Mouse (Mus musculus) heart, embryonic 10.5 days (tissue): ENCODE measurements around the gene Grsf1. TPM values are rescaled to one million over a fixed set of nuclear protein-coding genes. Genes with fewer than 3 reads are reported as not detected.

Experiments
- DNase-seq: peaks from one replicate; pipeline ENCODE4 v3.0.0-alpha.2; 2017; ENCODE audit warnings: low spot score
- H3K27ac ChIP-seq: fragments of 300-500 bp; sonication (generic); 2 replicates; pipeline ENCODE4 v1.5.1; 2016; ENCODE audit warnings: mild to moderate bottlenecking
- H3K27me3 ChIP-seq: fragments of 300-500 bp; sonication (generic); 2 replicates; pipeline ENCODE4 v1.6.1; 2016; ENCODE audit warnings: mild to moderate bottlenecking; ENCODE audit not compliant: poor library complexity, insufficient read depth, severe bottlenecking
- H3K36me3 ChIP-seq: fragments of 300-500 bp; sonication (generic); 2 replicates; pipeline ENCODE4 v1.6.1; 2016; ENCODE audit warnings: mild to moderate bottlenecking, moderate library complexity
- H3K4me1 ChIP-seq: fragments of 300-500 bp; sonication (generic); 2 replicates; pipeline ENCODE4 v1.6.1; 2016; ENCODE audit warnings: mild to moderate bottlenecking
- H3K4me3 ChIP-seq: fragments of 300-500 bp; sonication (generic); 2 replicates; pipeline ENCODE4 v1.5.1; 2016; ENCODE audit warnings: mild to moderate bottlenecking, moderate library complexity
- H3K9me3 ChIP-seq: fragments of 300-500 bp; sonication (generic); 2 replicates; pipeline ENCODE4 v1.6.1; 2016; ENCODE audit warnings: mild to moderate bottlenecking, moderate library complexity
- WGBS: fragments of 180-500 bp; shearing (Covaris S2); methylation state at CpG from one replicate; pipeline ENCODE4 v1.1.7; 2016; 5-methylcytosine and 5-hydroxymethylcytosine counted together
- polyA plus RNA-seq: library from polyadenylated mRNA; unstranded; fragments of >200 nt; fragmentation: Nextera tagmentation; extraction: Ambion mirVana; gene quantifications from 2 replicates; pipeline ENCODE4 v1.2.1, GENCODE M21; 2016

Gene Grsf1
- polyA plus RNA-seq = 71.0 and 71.1 TPM in 2 replicates

DNA sequence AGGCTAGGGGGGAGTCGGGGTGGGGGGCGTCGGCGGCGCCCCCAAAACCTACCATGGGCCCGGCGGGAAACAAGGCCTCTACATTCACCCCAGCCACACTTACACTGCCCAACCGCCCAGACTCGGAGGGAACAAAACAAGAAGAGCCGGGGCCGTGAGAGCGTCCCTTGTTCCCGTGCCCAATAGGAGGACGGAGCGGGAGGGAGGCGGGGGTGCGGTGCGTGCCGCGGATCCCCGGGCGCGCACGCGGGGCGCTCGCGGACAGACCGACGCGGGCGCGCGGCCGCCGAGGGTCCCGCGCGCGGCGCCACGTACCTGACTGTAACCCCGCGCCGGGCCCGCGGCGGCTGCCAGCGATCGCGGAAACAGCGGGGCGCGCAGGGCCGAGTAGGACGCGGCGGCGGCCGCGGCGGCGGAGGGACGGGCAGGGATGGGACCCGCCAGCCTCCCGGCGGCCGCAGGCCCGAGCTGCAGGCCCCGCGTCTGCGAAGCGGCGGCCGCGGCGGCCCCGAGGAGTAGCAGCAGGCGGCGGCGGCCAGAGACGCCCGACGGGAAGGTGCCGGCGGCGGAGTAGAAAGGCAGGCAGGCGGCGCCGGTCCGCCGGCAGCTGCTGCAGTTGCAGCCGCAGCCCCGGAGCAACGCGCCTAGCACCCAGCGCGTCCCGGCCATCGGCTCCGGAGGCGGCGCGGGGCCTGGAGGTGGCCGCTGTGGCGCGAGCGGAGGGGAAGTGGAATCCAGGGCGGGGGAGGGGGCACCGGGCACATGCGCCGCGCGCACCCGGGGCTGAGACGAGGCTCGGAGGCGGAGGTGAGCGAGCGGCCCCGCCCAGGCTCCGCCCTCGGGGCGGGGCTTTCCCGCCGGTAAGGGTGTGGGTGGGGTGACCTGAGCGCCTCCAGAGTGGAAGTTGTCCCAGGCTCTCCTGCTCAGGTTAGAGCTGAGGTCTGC, at the start of gene Grsf1:
Gene Grsf1, minus strand, starts transcription at position 729 of the 945 bp plus-strand sequence.
- DNase-seq = peak; percentile 95
- peak within 1 kb of the TSS; percentile 94 for H3K4me3 ChIP-seq
- no peaks in the 10 kb centered on the region for H3K9me3 ChIP-seq
- H3K4me1 ChIP-seq = peaks cover 19% of the 10 kb centered on the region; the same call in 1 of the 2 replicates
- peaks cover 27% of the 10 kb centered on the region for H3K36me3 ChIP-seq
- no peaks in the 10 kb centered on the region for H3K27me3 ChIP-seq
- under 1% methylated on average over 113 of the region's 127 CpGs for whole genome bisulfite sequencing
- H3K27ac ChIP-seq = peak within 1 kb of the TSS; percentile 99

DNA sequence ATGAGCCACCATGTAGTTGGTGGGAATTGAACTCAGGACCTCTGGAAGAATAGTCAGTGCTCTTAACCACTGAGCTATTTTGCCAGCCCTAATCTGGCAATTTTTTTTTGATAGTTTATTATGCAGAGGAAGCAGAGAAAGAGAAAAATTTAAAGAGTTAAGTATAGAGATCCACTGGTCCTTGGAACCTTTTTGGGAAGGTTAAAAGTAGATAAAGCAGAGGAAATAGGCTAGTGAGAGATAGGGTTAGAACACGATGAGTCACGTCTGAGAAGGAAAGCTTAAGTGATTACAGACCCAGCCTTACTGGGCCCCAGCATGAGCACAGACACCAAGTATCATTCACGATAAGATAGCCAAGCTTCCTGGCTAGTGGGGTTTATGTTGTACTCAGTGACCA, 48.1 kb upstream of the Grsf1 start:
- H3K4me3 ChIP-seq = no peak overlapping the region; the same call in 1 of the 2 replicates
- no peaks in the 10 kb centered on the region for H3K9me3 ChIP-seq

DNA sequence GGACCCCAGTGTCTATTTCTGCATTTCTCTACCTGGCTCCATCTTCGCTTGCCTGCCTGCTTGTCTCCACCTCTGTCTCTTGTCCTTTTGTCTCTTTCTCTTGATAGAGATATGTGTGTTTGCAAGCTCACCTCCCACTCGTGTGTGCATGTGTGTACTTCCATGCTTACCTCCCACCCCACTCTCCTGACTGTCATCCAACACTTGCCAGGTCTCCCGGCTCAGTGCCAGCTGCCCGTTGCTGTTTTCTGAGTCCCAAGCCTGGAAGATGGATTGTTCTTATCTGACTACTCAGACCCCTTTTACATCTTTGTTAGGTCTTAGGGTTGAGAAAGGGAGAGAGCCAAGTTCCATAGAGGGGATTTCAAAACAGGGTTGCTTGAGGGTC, 46.2 kb upstream of the Grsf1 start:
- Histone ChIP-seq H3K27ac (peak overlapping the region; percentile 97), H3K36me3 (peaks cover 6% of the 10 kb centered on the region; the same call in 1 of the 2 replicates), H3K4me1 (peaks cover 33% of the 10 kb centered on the region), H3K9me3 (no peaks in the 10 kb centered on the region), H3K27me3 (no peaks in the 10 kb centered on the region), H3K4me3 (peak overlapping the region; percentile 95)
- DNase-seq = no peak
- WGBS = 6% methylated on average over 4 of the region's 4 CpGs

More for the DNA sequence above, 48.1 kb upstream of the Grsf1 start:
- WGBS = 5% methylated on average over 3 of the region's 3 CpGs
- Histone ChIP-seq H3K27me3 (no peaks in the 10 kb centered on the region), H3K4me1 (peaks cover 33% of the 10 kb centered on the region), H3K27ac (peak overlapping the region; percentile 38; the same call in 1 of the 2 replicates), H3K36me3 (peaks cover 6% of the 10 kb centered on the region; the same call in 1 of the 2 replicates)
- peak; percentile 83 for DNase-seq

DNA sequence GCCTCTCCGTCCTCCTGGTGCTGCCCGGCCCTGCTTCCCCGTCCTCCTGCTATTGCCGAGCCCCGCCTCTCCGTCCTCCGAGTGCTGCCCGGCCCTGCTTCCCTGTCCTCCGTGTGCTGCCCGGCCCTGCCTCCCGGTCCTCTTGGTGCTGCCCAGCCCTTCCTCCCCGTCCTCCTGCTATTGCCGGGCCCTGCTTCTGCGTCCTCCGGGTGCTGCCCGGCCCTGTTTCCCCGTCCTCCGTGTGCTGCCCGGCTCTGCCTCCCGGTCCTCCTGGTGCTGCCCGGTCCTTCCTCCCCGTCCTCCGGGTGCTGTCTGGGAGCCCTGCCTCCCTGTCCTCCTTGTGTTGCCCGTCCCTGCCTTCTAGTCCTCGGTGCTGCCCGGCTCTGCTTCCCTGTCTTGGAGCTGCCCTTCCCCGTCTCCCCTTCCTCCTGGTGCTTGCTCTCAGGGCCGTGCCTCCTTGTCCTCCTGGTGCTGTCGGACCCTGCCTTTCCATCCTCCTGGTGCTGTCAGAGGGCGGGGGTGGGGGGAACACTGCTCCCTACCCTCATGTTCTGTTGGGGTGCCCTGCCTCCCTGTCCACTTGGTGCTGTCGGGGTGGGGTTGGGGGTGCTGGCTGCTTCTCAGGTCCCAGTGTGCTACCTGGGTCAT, 45.7 kb upstream of the Grsf1 start:
- Histone ChIP-seq H3K4me1 (peaks cover 33% of the 10 kb centered on the region), H3K36me3 (peaks cover 6% of the 10 kb centered on the region; the same call in 1 of the 2 replicates), H3K27me3 (no peaks in the 10 kb centered on the region), H3K4me3 (peak overlapping the region; percentile 95), H3K27ac (peak overlapping the region; percentile 97), H3K9me3 (no peaks in the 10 kb centered on the region)
- peak; percentile 79 for DNase-seq
- WGBS = under 1% methylated on average over 31 of the region's 31 CpGs

DNA sequence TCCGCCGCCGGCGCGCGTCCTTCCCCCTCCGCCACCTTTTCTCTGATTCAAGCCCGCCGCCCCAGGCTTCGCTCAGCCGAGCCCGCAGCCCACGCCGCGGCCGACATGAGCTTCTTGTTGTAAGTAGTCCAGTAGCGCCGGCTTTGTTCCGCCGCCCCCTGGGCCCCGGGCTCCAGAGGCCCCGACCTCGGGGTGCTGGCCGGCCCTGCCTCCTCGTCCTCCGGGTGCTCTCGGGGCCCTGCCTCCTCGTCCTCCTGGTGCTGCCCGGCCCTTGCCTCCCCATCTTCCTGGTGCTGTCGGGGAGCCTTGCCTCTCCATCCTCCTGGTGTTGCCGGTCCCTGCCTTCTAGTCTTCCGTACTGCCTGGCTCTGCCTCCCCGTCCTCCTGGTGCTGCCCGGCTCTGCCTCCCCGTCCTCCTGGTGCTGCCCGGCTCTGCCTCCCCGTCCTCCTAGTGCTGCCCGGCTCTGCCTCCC, 45.1 kb upstream of the Grsf1 start:
- WGBS = under 1% methylated on average over 36 of the region's 38 CpGs

DNA sequence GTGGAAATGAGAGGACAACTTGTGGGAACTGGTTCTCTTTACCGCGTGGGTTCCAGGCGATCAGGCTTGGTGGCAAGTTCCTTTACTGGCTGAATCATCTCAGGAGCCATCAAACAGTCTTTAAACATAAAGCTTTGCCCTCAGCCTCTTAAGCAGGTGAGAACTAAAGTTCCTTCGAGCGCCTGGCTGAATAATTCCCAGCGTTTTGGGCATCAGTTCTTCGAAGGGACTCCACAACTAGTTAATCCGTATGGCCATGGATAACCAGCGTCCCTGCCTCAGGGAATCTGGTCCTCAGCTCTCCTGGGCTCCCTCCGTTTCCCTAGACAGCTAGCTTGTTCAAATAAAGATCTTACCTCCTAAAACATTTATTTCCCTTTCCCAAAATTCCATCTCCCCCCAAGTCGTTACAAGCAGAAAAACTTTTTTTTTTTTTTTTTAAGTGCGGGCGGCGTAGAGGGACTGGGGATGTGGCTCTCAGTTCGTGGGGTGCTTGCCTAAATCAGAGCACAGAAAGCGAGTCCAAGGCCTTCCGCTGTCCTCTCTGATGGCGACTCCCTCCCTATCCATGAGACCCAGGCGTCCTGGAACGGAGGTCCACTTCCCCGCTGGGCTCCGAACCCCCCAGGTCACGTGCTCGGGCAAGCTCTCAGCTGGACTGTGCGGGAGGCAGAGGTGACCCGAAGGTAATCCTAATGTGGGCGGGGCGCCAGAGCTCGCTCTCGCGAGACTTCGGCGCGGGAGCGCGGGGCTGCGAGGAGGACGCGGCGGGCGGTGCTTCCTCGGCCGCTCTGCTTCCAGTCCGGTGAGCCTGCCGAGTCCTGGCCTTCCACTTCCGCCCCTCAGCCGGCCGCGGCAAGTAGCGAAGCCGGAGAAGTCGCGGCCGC, 44.4 kb upstream of the Grsf1 start, which contains the start of gene Mob1b:
Gene Mob1b, plus strand, starts transcription at position 740 of the 887 bp plus-strand sequence.
- Histone ChIP-seq H3K36me3 (no peaks in the 10 kb centered on the region), H3K9me3 (no peaks in the 10 kb centered on the region), H3K27me3 (no peaks in the 10 kb centered on the region), H3K4me3 (peak within 1 kb of the TSS; percentile 95), H3K4me1 (peaks cover 33% of the 10 kb centered on the region), H3K27ac (peak within 1 kb of the TSS; percentile 97)
- peak; percentile 98 for DNase-seq
- under 1% methylated on average over 54 of the region's 54 CpGs for WGBS

More for the DNA sequence above, 45.1 kb upstream of the Grsf1 start:
- no peak for DNase-seq
- H3K4me1 ChIP-seq = peaks cover 33% of the 10 kb centered on the region
- peak overlapping the region; percentile 95 for H3K4me3 ChIP-seq
- H3K36me3 ChIP-seq = peaks cover 4% of the 10 kb centered on the region; the same call in 1 of the 2 replicates
- H3K27ac ChIP-seq = peak overlapping the region; percentile 97
- H3K27me3 ChIP-seq = no peaks in the 10 kb centered on the region
- H3K9me3 ChIP-seq = no peaks in the 10 kb centered on the region

DNA sequence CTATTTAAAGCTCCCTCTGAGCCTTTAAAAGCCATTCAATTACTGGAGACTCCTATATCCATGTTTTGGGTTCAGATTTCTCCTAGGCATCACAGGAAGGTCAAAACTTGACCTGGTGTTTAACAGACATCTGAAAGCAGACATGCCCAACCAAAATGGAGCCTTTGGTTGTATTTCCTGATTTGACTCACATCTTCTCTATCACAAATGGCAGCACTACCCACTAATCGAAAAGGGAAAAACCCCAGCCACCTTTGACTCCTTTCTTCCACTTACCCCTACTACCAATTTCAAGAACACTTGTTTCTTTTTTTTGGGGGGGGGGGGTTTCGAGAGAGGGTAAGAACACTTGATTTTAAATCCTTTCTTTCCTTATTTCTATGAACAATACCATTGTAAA, 41.0 kb upstream of the Grsf1 start:
- Histone ChIP-seq H3K27ac (no peak overlapping the region), H3K27me3 (no peaks in the 10 kb centered on the region), H3K4me1 (peaks cover 11% of the 10 kb centered on the region), H3K4me3 (no peak overlapping the region), H3K9me3 (no peaks in the 10 kb centered on the region), H3K36me3 (no peaks in the 10 kb centered on the region)
- 85% methylated on average over 2 of the region's 2 CpGs for WGBS
- no peak for DNase-seq

DNA sequence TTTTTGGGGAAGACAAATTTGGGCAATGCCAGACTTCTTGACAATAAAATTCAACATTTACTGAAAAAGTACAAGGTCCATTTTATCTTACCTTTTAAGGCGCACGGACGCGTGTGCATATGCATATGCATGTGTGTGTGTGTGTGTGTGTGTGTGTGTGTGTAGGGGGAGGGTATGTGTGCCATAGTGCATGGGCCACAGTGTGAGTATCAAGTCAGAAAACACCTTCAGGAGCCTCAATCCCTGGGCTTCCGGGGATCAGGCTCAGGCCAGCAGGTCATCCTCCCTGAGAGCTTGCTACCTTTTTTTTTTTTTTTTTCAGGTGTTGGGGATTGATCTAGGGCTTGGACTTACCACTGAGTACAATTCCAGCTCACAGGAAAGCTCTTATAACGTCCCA, 36.4 kb upstream of the Grsf1 start:
- no peak for DNase-seq
- H3K4me1 ChIP-seq = peaks cover 22% of the 10 kb centered on the region
- peak overlapping the region; percentile 30; the same call in 1 of the 2 replicates for H3K4me3 ChIP-seq
- H3K9me3 ChIP-seq = no peaks in the 10 kb centered on the region
- 54% methylated on average over 6 of the region's 6 CpGs for WGBS
- H3K27ac ChIP-seq = peak overlapping the region; percentile 86
- H3K36me3 ChIP-seq = no peaks in the 10 kb centered on the region
- no peaks in the 10 kb centered on the region for H3K27me3 ChIP-seq

DNA sequence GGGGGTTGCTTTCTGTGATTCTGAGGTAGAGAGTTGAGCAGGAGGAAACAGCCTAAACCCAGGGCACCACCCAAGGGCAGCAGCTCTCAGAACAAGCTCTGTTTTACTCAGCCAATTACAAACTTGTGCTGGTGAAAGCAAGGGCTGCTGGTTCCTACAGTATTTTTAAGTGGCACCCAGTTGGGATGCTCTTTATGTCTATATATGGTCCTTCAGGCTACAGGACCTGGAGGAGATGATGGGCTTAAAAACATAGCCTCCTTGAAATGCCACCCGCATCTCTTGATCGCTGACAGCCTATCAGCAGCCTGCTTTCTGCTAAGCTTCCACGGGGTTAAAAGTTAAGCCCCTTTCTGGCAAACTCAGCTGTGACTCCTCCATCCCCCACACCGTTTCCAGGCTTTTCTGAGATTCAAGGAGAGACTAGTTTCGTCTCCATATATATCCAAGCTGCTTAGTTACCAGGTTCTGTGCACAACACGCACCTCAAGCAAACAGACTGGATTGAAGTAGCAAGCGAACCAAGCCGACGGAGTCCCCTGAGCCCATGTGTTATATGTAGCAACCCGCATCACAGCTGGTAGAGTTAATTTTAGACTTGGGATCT, 35.8 kb upstream of the Grsf1 start:
- DNase-seq = peak; percentile 90
- no peaks in the 10 kb centered on the region for H3K36me3 ChIP-seq
- H3K27me3 ChIP-seq = no peaks in the 10 kb centered on the region
- H3K4me1 ChIP-seq = peaks cover 22% of the 10 kb centered on the region
- peak overlapping the region; percentile 30 for H3K4me3 ChIP-seq
- 15% methylated on average over 10 of the region's 10 CpGs for WGBS
- peak overlapping the region; percentile 86 for H3K27ac ChIP-seq
- no peaks in the 10 kb centered on the region for H3K9me3 ChIP-seq

DNA sequence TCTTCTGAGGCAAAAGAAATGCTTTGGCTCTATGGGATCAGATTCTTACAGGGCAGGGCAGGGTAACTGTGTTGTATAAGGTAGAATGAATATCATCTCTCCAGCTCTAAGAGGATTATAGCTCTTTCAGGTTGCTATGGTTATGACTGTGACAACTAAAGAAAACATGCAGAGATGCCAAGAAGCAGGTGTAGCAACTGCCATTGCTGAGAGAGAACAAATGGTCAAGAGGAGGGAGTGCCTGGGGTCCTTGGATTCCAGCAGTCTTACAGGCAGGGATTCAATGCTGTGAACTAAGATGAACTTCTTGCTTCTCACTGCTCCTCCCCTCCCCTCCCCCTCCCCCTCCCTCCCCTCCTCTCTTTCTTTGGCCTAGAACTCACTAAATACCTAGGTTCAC, 35.2 kb upstream of the Grsf1 start:
- DNase-seq = no peak
- Histone ChIP-seq H3K9me3 (no peaks in the 10 kb centered on the region), H3K36me3 (no peaks in the 10 kb centered on the region), H3K4me1 (peaks cover 24% of the 10 kb centered on the region), H3K27ac (peak overlapping the region; percentile 86), H3K4me3 (no peak overlapping the region), H3K27me3 (no peaks in the 10 kb centered on the region)

DNA sequence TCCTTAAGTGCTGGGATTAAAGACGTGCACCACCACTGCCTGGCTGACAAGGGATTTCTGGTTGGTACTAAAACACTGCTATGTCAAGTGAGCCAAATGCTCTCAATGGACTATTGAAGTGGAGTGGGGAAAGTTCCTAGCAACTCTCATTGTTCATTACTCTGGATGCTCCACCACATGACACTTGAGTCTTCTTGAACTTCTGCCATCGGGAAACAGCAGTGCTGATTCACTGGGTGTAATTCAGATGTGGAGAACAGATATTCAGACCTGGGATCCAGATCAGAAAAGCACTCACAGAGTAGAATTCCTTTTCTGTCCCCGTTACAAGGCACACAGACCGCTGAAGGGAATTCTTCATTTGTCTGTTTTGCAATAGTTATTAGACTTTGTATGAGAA, 27.6 kb upstream of the Grsf1 start:
- Histone ChIP-seq H3K27ac (no peak overlapping the region), H3K4me3 (no peak overlapping the region), H3K4me1 (0 out of 2 replicates have a peak, but pooled peaks cover 3% of the 10 kb centered on the region), H3K36me3 (no peaks in the 10 kb centered on the region), H3K27me3 (no peaks in the 10 kb centered on the region), H3K9me3 (no peaks in the 10 kb centered on the region)
- 74% methylated on average over 4 of the region's 4 CpGs for WGBS
- DNase-seq = no peak

DNA sequence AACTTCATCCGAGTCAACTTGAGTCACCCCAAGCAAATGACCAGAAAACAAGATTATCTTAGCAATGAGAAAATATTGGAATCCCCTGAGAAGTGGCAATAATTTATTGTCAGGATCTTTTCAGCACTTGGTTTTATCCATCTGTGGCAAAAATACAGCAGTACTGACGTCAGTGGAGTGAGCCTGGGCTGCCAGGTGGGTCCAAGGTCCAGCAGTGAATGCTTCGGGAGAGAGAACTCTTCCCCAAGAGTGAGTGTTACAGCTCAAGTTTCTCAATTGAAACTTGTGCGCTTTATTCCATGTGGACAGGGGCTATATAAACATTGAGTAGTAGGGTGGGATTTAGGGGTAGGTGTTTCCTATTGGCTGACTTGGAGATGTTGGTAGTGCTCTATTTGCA, 26.1 kb upstream of the Grsf1 start:
- Histone ChIP-seq H3K27me3 (no peaks in the 10 kb centered on the region), H3K4me1 (0 out of 2 replicates have a peak, but pooled peaks cover 3% of the 10 kb centered on the region), H3K9me3 (no peaks in the 10 kb centered on the region), H3K36me3 (no peaks in the 10 kb centered on the region), H3K27ac (no peak overlapping the region), H3K4me3 (no peak overlapping the region)
- no peak for DNase-seq
- WGBS = 77% methylated on average over 4 of the region's 4 CpGs
